Mouse (Mus musculus) C2C12 (cell line): Measurements from ENCODE around the gene Nrcam. TPM values are rescaled to one million over a fixed set of nuclear protein-coding genes. Genes with fewer than 3 reads are reported as not detected.
A peak's percentile ranks its signal among the peaks of the same experiment; 100 is the strongest.

Experiments
- H3K27me3 ChIP-seq: one replicate; pipeline ENCODE4 v1.6.1; 2011; ENCODE audit not compliant: control insufficient read depth, insufficient read depth, insufficient read length
- H3K36me3 ChIP-seq: one replicate; pipeline ENCODE4 v1.6.1; 2011; ENCODE audit not compliant: control insufficient read depth, insufficient read depth
- H3K4me3 ChIP-seq: one replicate; pipeline ENCODE4 v1.5.1; 2011; ENCODE audit warnings: mild to moderate bottlenecking, control low read depth; ENCODE audit not compliant: poor library complexity, insufficient read depth, severe bottlenecking
- H3K79me2 ChIP-seq: one replicate; pipeline ENCODE4 v1.6.1; 2011; ENCODE audit not compliant: control insufficient read depth, insufficient read depth
- H3K79me3 ChIP-seq: one replicate; pipeline ENCODE4 v1.6.1; 2011; ENCODE audit warnings: low read depth, control low read depth
- H3ac ChIP-seq: one replicate; pipeline ENCODE3; 2011; ENCODE audit warnings: low read depth; ENCODE audit not compliant: control insufficient read depth, insufficient read length
- CEBPB ChIP-seq: IDR thresholded peaks from one replicate; pipeline ENCODE4 v1.6.1; 2011; ENCODE audit warnings: low read depth, mild to moderate bottlenecking, control low read depth, moderate library complexity
- CTCF ChIP-seq: IDR thresholded peaks from one replicate; pipeline ENCODE4 v1.5.1; 2011; ENCODE audit not compliant: control insufficient read depth, insufficient read depth, insufficient read length
- FOSL1 ChIP-seq: IDR thresholded peaks from one replicate; pipeline ENCODE4 v1.8.0; 2011; ENCODE audit warnings: mild to moderate bottlenecking, low read length; ENCODE audit not compliant: poor library complexity, insufficient read depth, severe bottlenecking
- MAX ChIP-seq: IDR thresholded peaks from one replicate; pipeline ENCODE4 v1.6.1; 2011; ENCODE audit warnings: mild to moderate bottlenecking, control low read depth
- MYOD1 ChIP-seq: IDR thresholded peaks from one replicate; pipeline ENCODE4 v1.6.1; 2011; ENCODE audit warnings: low read depth; ENCODE audit not compliant: control insufficient read depth, insufficient read length
- MYOG ChIP-seq: IDR thresholded peaks from one replicate; pipeline ENCODE4 v1.6.1; 2011; ENCODE audit not compliant: control insufficient read depth, insufficient read length; ENCODE audit errors: extremely low read depth
- USF1 ChIP-seq: IDR thresholded peaks from one replicate; pipeline ENCODE4 v1.6.1; 2011; ENCODE audit warnings: low read depth, mild to moderate bottlenecking, control low read depth, moderate library complexity
- polyA plus RNA-seq: library from polyadenylated mRNA; unstranded; fragments of >200 nt; fragmentation: generic; extraction: Trizol; gene quantifications from one replicate; pipeline ENCODE4 v1.2.1, GENCODE M21; 2012; ENCODE audit warnings: missing spikeins

Nrcam gene
- polyA plus RNA-seq, 1 experiment: 0.12 TPM

GRCm38 (mm10) chr12:44521496-44521895, 192.8 kb downstream of the Nrcam start:
- Histone ChIP-seq H3K27me3 (no peaks in the 10 kb centered on the region), H3ac (no peak overlapping the region), H3K79me3 (no peaks in the 10 kb centered on the region), H3K79me2 (no peaks in the 10 kb centered on the region), H3K4me3 (no peak overlapping the region), H3K36me3 (no peaks in the 10 kb centered on the region)
- TF ChIP-seq CEBPB (no peak), MAX (no peak), CTCF (no peak), MYOD1 (no peak)

GRCm38 (mm10) chr12:44524621-44525565, 196.2 kb downstream of the Nrcam start:
- Histone ChIP-seq H3K4me3 (no peak overlapping the region), H3K36me3 (no peaks in the 10 kb centered on the region), H3K79me3 (no peaks in the 10 kb centered on the region), H3K27me3 (no peaks in the 10 kb centered on the region), H3ac (no peak overlapping the region), H3K79me2 (no peaks in the 10 kb centered on the region)
- TF ChIP-seq MYOD1 (peak; percentile 61), USF1 (no peak)

GRCm38 (mm10) chr12:44528391-44529016, 199.8 kb downstream of the Nrcam start:
- no peaks in the 10 kb centered on the region for H3K27me3 ChIP-seq
- H3K79me3 ChIP-seq: no peaks in the 10 kb centered on the region
- H3ac ChIP-seq: no peak overlapping the region
- H3K36me3 ChIP-seq: no peaks in the 10 kb centered on the region
- TF ChIP-seq MYOG: no peak
- TF ChIP-seq CEBPB: no peak
- no peak for TF ChIP-seq FOSL1
- TF ChIP-seq CTCF: no peak
- TF ChIP-seq MYOD1: no peak
- no peak for TF ChIP-seq USF1
- TF ChIP-seq MAX: no peak
- H3K79me2 ChIP-seq: no peaks in the 10 kb centered on the region
- no peak overlapping the region for H3K4me3 ChIP-seq

- Histone ChIP-seq H3K79me2 (no peaks in the 10 kb centered on the region), H3K36me3 (no peaks in the 10 kb centered on the region), H3K79me3 (no peaks in the 10 kb centered on the region), H3K4me3 (no peak overlapping the region), H3K27me3 (no peaks in the 10 kb centered on the region), H3ac (no peak overlapping the region)
- no peak for TF ChIP-seq USF1
- no peak for TF ChIP-seq CEBPB
- no peak for TF ChIP-seq MYOD1
- no peak for TF ChIP-seq CTCF
- no peak for TF ChIP-seq MAX
- no peak for TF ChIP-seq MYOG
- TF ChIP-seq FOSL1: no peak
These were observed 203.8 kb downstream of the Nrcam start for GRCm38 (mm10) chr12:44532337-44533113.

DNA sequence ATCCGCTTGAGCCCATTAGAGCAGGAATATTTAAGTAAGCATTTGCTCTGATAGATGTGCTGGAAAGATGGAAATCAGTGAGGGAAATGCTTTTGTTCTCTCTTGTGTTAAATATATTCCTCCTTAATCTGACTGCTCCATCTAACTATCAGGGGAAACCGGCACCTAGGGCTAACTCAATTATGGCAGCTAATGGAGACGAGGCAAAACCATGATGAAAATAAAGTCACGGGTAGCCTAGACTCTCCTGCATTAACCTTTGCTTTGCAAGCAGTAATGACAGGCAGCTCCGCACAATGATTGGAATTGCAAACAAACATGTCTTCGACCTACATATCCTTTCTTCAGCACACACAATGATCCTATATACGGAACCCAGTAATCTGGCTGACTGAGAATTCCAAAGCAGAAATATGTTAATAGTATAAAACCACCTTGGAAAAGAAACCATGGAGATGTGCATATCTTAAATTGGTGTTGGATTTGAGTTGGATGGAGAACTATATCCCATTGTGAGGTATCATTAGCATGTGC, 205.5 kb downstream of the Nrcam start:
- Histone ChIP-seq H3K79me3 (no peaks in the 10 kb centered on the region), H3K79me2 (no peaks in the 10 kb centered on the region), H3ac (no peak overlapping the region), H3K27me3 (no peaks in the 10 kb centered on the region), H3K36me3 (no peaks in the 10 kb centered on the region), H3K4me3 (no peak overlapping the region)
- TF ChIP-seq MAX (no peak), FOSL1 (no peak), CTCF (no peak), MYOG (no peak), MYOD1 (no peak), USF1 (no peak), CEBPB (no peak)
